Mouse (Mus musculus) embryonic fibroblast, embryonic 13.5 days (primary cell): Measurements from ENCODE around the gene Clmn.

ENCODE experiments used
- CTCF ChIP-seq: IDR thresholded peaks from 2 replicates; pipeline ENCODE4 v1.5.1; 2011; ENCODE audit warnings: mild to moderate bottlenecking, control low read depth, low read length, moderate library complexity, borderline replicate concordance; ENCODE audit not compliant: insufficient read depth
- POLR2A ChIP-seq: IDR thresholded peaks from 2 replicates; pipeline ENCODE4 v1.6.1; 2011; ENCODE audit warnings: low read depth, mild to moderate bottlenecking, control low read depth, low read length, moderate library complexity

GRCm38 (mm10) chr12:104716409-104716808 is 148.5 kb downstream of the Clmn start:
- TF ChIP-seq CTCF (no peak), POLR2A (no peak)
